Mouse (Mus musculus): ENCODE measurements around the gene Plxnc1.

The Plxnc1 gene

GRCm38 (mm10) chr10:94922848-94923247 is 21.8 kb downstream of the Plxnc1 start:
- no peak overlapping the region for H3K4me3 ChIP-seq (replicated peaks; ENCODE audit: low read length)
- no peaks in the 10 kb centered on the region for H3K4me1 ChIP-seq (replicated peaks; ENCODE audit: low read depth, low read length)
- no peaks in the 10 kb centered on the region for H3K36me3 ChIP-seq (ENCODE audit: insufficient read depth, low read length)
- peaks cover 6% of the 10 kb centered on the region; the same call in 1 of the 2 replicates for H3K27me3 ChIP-seq (ENCODE audit: insufficient read depth, low read length)
- no peak for TF ChIP-seq NANOG (IDR thresholded peaks at IDR 0.05; ENCODE audit: borderline replicate concordance, low read length)
- TF ChIP-seq CTCF (conservative IDR thresholded peaks at IDR 0.05; ENCODE audit: low read length), result no peak
- TF ChIP-seq POU5F1 (IDR thresholded peaks at IDR 0.05; ENCODE audit: borderline replicate concordance, low read length), result no peak
- no peaks in the 10 kb centered on the region for H3K9me3 ChIP-seq (ENCODE audit: low read length)

GRCm38 (mm10) chr10:94921751-94922150 is 22.9 kb downstream of the Plxnc1 start:
- H3K27me3 ChIP-seq (ENCODE audit: insufficient read depth, low read length), result peaks cover 9% of the 10 kb centered on the region; the same call in 1 of the 2 replicates
- no peaks in the 10 kb centered on the region for H3K36me3 ChIP-seq (ENCODE audit: insufficient read depth, low read length)
- no peak overlapping the region for H3K4me3 ChIP-seq (replicated peaks; ENCODE audit: low read length)
- no peaks in the 10 kb centered on the region for H3K4me1 ChIP-seq (replicated peaks; ENCODE audit: low read depth, low read length)
- TF ChIP-seq POU5F1 (IDR thresholded peaks at IDR 0.05; ENCODE audit: borderline replicate concordance, low read length), result no peak
- no peak for TF ChIP-seq NANOG (IDR thresholded peaks at IDR 0.05; ENCODE audit: borderline replicate concordance, low read length)
- TF ChIP-seq CTCF (conservative IDR thresholded peaks at IDR 0.05; ENCODE audit: low read length), result no peak
- no peaks in the 10 kb centered on the region for H3K9me3 ChIP-seq (ENCODE audit: low read length)

GRCm38 (mm10) chr10:94920526-94920925 is 24.1 kb downstream of the Plxnc1 start:
- H3K4me1 ChIP-seq (replicated peaks; ENCODE audit: low read depth, low read length), result no peaks in the 10 kb centered on the region
- H3K4me3 ChIP-seq (replicated peaks; ENCODE audit: low read length), result no peak overlapping the region
- H3K9me3 ChIP-seq (ENCODE audit: low read length), result no peaks in the 10 kb centered on the region
- no peaks in the 10 kb centered on the region for H3K36me3 ChIP-seq (ENCODE audit: insufficient read depth, low read length)
- TF ChIP-seq POU5F1 (IDR thresholded peaks at IDR 0.05; ENCODE audit: borderline replicate concordance, low read length) (no peak), NANOG (IDR thresholded peaks at IDR 0.05; ENCODE audit: borderline replicate concordance, low read length) (no peak), CTCF (conservative IDR thresholded peaks at IDR 0.05; ENCODE audit: low read length) (no peak)
- H3K27me3 ChIP-seq (ENCODE audit: insufficient read depth, low read length), result peaks cover 9% of the 10 kb centered on the region; the same call in 1 of the 2 replicates

DNA sequence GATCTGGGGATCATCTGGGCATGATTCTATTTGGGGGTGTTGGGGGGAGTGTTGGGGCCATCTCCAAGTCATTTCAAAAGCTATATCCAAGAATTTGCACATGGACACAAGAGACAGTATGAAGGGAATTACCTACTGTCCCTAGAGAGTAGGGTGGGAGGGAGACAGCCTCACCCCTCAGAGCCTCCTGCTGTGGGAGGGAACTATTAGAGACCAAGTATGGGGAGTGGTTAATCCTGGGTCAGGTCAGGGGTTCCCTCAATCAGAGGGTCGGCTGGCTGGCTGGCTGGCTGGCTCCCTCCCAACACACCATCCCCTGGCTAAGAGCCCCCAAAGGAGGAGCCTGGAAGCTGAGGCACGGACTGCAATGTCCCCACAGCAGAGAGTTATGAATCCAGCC is 24.7 kb downstream of the Plxnc1 start:
- no peaks in the 10 kb centered on the region for H3K4me1 ChIP-seq (replicated peaks; ENCODE audit: low read depth, low read length)
- TF ChIP-seq CTCF (conservative IDR thresholded peaks at IDR 0.05; ENCODE audit: low read length) (no peak), POU5F1 (IDR thresholded peaks at IDR 0.05; ENCODE audit: borderline replicate concordance, low read length) (no peak), NANOG (IDR thresholded peaks at IDR 0.05; ENCODE audit: borderline replicate concordance, low read length) (no peak)
- no peaks in the 10 kb centered on the region for H3K36me3 ChIP-seq (ENCODE audit: insufficient read depth, low read length)
- H3K27me3 ChIP-seq (ENCODE audit: insufficient read depth, low read length), result peaks cover 9% of the 10 kb centered on the region; the same call in 1 of the 2 replicates
- no peak overlapping the region for H3K4me3 ChIP-seq (replicated peaks; ENCODE audit: low read length)
- no peaks in the 10 kb centered on the region for H3K9me3 ChIP-seq (ENCODE audit: low read length)

DNA sequence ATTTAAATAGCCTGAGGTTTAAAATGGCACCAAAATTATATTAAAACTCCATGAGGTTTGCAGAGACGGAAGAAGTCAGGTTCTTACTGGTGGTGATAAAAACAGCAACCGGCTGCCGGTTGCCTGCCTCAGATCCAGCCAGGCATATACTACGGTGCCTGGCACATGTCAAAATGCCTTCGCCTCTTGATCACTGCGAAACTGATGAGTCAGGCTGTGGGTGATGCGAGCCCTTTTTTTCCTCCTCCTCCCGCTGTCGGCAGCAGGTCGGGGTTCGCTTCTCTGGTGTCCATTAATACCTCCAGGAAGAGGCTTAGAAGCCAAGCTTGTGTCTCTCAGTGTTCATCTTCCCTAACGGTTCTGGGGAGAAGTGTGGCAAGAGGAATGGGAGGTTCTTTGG is 25.1 kb downstream of the Plxnc1 start:
- TF ChIP-seq NANOG (IDR thresholded peaks at IDR 0.05; ENCODE audit: borderline replicate concordance, low read length), result no peak
- TF ChIP-seq CTCF (conservative IDR thresholded peaks at IDR 0.05; ENCODE audit: low read length), result no peak
- TF ChIP-seq POU5F1 (IDR thresholded peaks at IDR 0.05; ENCODE audit: borderline replicate concordance, low read length), result no peak
- Histone ChIP-seq H3K36me3 (ENCODE audit: insufficient read depth, low read length) (no peaks in the 10 kb centered on the region), H3K4me1 (replicated peaks; ENCODE audit: low read depth, low read length) (no peaks in the 10 kb centered on the region), H3K9me3 (ENCODE audit: low read length) (no peaks in the 10 kb centered on the region), H3K27me3 (ENCODE audit: insufficient read depth, low read length) (peaks cover 9% of the 10 kb centered on the region; the same call in 1 of the 2 replicates), H3K4me3 (replicated peaks; ENCODE audit: low read length) (no peak overlapping the region)

DNA sequence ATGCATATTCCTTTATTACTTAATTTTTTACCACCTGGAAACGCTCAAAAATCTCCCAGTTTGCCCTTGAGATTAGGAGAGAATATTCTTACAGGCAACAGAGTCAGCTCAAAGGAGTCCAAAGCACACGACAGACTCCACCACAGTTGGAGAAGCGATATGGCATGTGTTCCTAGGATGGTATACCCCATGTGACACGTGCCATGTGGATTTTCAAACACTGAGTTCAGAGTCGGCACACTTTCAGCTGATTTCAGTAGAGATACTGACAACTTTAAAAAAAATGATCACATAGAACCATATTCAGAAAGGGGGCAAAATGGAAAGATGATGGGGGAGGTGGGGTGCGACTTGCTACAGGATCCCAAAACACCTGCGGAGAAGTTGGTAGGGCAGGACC is 26.0 kb downstream of the Plxnc1 start:
- no peaks in the 10 kb centered on the region for H3K9me3 ChIP-seq (ENCODE audit: low read length)

GRCm38 (mm10) chr10:94917990-94918389 is 26.6 kb downstream of the Plxnc1 start:
- Histone ChIP-seq H3K4me1 (replicated peaks; ENCODE audit: low read depth, low read length) (no peaks in the 10 kb centered on the region), H3K36me3 (ENCODE audit: insufficient read depth, low read length) (no peaks in the 10 kb centered on the region), H3K27me3 (ENCODE audit: insufficient read depth, low read length) (peaks cover 7% of the 10 kb centered on the region; the same call in 1 of the 2 replicates), H3K4me3 (replicated peaks; ENCODE audit: low read length) (no peak overlapping the region), H3K9me3 (ENCODE audit: low read length) (no peaks in the 10 kb centered on the region)
- TF ChIP-seq CTCF (conservative IDR thresholded peaks at IDR 0.05; ENCODE audit: low read length) (no peak), NANOG (IDR thresholded peaks at IDR 0.05; ENCODE audit: borderline replicate concordance, low read length) (no peak), POU5F1 (IDR thresholded peaks at IDR 0.05; ENCODE audit: borderline replicate concordance, low read length) (no peak)

More for the DNA sequence above, 26.0 kb downstream of the Plxnc1 start:
- H3K27me3 ChIP-seq (ENCODE audit: insufficient read depth, low read length), result peaks cover 9% of the 10 kb centered on the region; the same call in 1 of the 2 replicates
- H3K36me3 ChIP-seq (ENCODE audit: insufficient read depth, low read length), result no peaks in the 10 kb centered on the region
- H3K4me1 ChIP-seq (replicated peaks; ENCODE audit: low read depth, low read length), result no peaks in the 10 kb centered on the region
- no peak for TF ChIP-seq CTCF (conservative IDR thresholded peaks at IDR 0.05; ENCODE audit: low read length)
- no peak for TF ChIP-seq NANOG (IDR thresholded peaks at IDR 0.05; ENCODE audit: borderline replicate concordance, low read length)
- TF ChIP-seq POU5F1 (IDR thresholded peaks at IDR 0.05; ENCODE audit: borderline replicate concordance, low read length), result no peak
- no peak overlapping the region for H3K4me3 ChIP-seq (replicated peaks; ENCODE audit: low read length)

GRCm38 (mm10) chr10:94917354-94917753 is 27.3 kb downstream of the Plxnc1 start:
- TF ChIP-seq CTCF (conservative IDR thresholded peaks at IDR 0.05; ENCODE audit: low read length) (no peak), NANOG (IDR thresholded peaks at IDR 0.05; ENCODE audit: borderline replicate concordance, low read length) (no peak), POU5F1 (IDR thresholded peaks at IDR 0.05; ENCODE audit: borderline replicate concordance, low read length) (no peak)
- no peaks in the 10 kb centered on the region for H3K4me1 ChIP-seq (replicated peaks; ENCODE audit: low read depth, low read length)

GRCm38 (mm10) chr10:94916610-94917009 is 28.0 kb downstream of the Plxnc1 start:
- H3K27me3 ChIP-seq (ENCODE audit: insufficient read depth, low read length), result peaks cover 7% of the 10 kb centered on the region; the same call in 1 of the 2 replicates

More at GRCm38 (mm10) chr10:94917354-94917753, 27.3 kb downstream of the Plxnc1 start:
- Histone ChIP-seq H3K36me3 (ENCODE audit: insufficient read depth, low read length) (no peaks in the 10 kb centered on the region), H3K9me3 (ENCODE audit: low read length) (no peaks in the 10 kb centered on the region), H3K27me3 (ENCODE audit: insufficient read depth, low read length) (peaks cover 7% of the 10 kb centered on the region; the same call in 1 of the 2 replicates), H3K4me3 (replicated peaks; ENCODE audit: low read length) (no peak overlapping the region)

More at GRCm38 (mm10) chr10:94916610-94917009, 28.0 kb downstream of the Plxnc1 start:
- H3K9me3 ChIP-seq (ENCODE audit: low read length), result no peaks in the 10 kb centered on the region
- no peaks in the 10 kb centered on the region for H3K36me3 ChIP-seq (ENCODE audit: insufficient read depth, low read length)
- TF ChIP-seq NANOG (IDR thresholded peaks at IDR 0.05; ENCODE audit: borderline replicate concordance, low read length), result no peak
- no peak for TF ChIP-seq CTCF (conservative IDR thresholded peaks at IDR 0.05; ENCODE audit: low read length)
- TF ChIP-seq POU5F1 (IDR thresholded peaks at IDR 0.05; ENCODE audit: borderline replicate concordance, low read length), result no peak
- H3K4me3 ChIP-seq (replicated peaks; ENCODE audit: low read length), result no peak overlapping the region
- H3K4me1 ChIP-seq (replicated peaks; ENCODE audit: low read depth, low read length), result no peaks in the 10 kb centered on the region

Data from E14TG2a.4 (cell line).